Mouse (Mus musculus) heart, postnatal 0 days (tissue): ENCODE data around the gene Gm1123.

Experiments
- CTCF ChIP-seq: IDR thresholded peaks from 2 replicates; pipeline ENCODE4 v1.5.1; 2016; ENCODE audit warnings: antibody characterized with exemption, control low read depth, low read depth
- EP300 ChIP-seq: IDR thresholded peaks from 2 replicates; pipeline ENCODE4 v1.6.1; 2016; ENCODE audit warnings: antibody characterized with exemption, low read depth

DNA sequence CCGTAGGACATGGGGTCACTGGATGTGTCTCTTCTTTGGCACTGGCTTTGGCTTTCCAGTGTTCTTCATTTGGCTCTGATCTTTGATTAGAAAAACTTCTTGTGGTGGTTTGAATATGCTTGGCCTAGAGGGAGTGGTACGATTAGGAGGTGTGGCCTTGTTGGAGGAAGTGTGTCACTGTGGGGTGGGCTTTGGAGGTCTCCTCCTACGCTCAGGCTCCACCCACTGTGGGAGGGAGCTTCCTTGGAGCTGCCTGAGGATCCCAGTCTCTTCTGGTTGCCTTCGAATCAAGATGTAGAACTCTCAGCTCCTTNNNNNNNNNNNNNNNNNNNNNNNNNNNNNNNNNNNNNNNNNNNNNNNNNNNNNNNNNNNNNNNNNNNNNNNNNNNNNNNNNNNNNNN is 13.8 kb downstream of the Gm1123 start:
- TF ChIP-seq CTCF (no peak), EP300 (no peak)
